Mouse (Mus musculus): ENCODE results near the gene Vps18. TPM values are rescaled to one million over a fixed set of nuclear protein-coding genes. Genes with fewer than 3 reads are reported as not detected.

The Vps18 gene
- polyA plus RNA-seq, 1 experiment from 2014 or later, result 23.8 TPM

DNA sequence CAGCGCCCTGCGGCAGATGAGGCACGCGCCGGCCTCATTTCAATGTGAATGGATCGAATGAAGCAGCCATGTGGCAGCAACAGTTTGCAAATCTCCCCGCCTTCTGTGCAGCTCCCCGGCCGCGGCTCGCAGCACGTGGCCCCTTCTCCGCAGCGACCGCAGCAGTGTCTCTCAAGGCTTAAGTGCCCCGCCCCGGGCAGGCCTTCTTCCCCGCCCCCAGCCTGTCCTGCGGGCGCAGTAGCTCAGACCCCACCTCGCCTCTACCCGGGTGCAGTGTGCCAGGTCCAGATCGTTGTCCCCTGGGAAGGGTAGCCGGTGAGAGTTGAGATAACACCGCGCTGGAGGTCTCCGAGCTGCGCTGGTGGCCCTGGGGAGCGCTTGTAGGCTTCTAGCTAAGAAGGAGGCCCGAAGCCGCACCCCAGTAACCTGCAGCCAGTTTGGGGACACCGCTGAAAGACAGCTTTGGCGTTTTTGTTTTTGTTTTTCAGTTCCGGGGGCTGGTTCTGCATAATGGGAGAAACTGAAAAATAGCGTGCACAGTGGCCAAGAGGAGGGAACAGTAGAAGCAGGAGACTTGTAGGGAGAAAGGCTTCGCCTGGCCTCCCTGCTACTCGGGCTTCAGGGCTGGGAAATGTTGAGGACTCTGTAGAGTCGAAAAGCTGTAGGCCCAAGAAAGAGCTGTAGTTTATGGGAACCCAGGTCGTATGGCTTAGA is 34.2 kb downstream of the Vps18 start:
- WGBS, result 4% methylated on average over 39 of the region's 39 CpGs
- peak overlapping the region; percentile 41 for H3K4me3 ChIP-seq (replicated peaks)
- H3K27me3 ChIP-seq, result peaks cover 84% of the 10 kb centered on the region
- H3K9me3 ChIP-seq, result no peaks in the 10 kb centered on the region
- H3K4me2 ChIP-seq, result peak overlapping the region; percentile 71
- no peak; the same call in 1 of the 2 replicates for ATAC-seq (ENCODE audit: insufficient number of reproducible peaks, insufficient read depth, low FRiP score, low TSS enrichment, low read depth)
- H3K36me3 ChIP-seq, result no peaks in the 10 kb centered on the region
- H3K4me1 ChIP-seq (replicated peaks), result peaks cover 54% of the 10 kb centered on the region
- H3K9ac ChIP-seq (replicated peaks), result peak overlapping the region; percentile 53
- H3K27ac ChIP-seq, result no peak overlapping the region

- Histone ChIP-seq H3K9me3 (no peaks in the 10 kb centered on the region), H3K36me3 (no peaks in the 10 kb centered on the region), H3K9ac (replicated peaks) (no peak overlapping the region), H3K4me2 (peak overlapping the region; percentile 82), H3K4me3 (replicated peaks) (peak overlapping the region; percentile 51), H3K27me3 (peaks cover 97% of the 10 kb centered on the region), H3K27ac (no peak overlapping the region), H3K4me1 (replicated peaks) (peaks cover 55% of the 10 kb centered on the region)
- 3% methylated on average over 30 of the region's 32 CpGs for WGBS
- no peak for ATAC-seq (ENCODE audit: insufficient number of reproducible peaks, insufficient read depth, low FRiP score, low TSS enrichment, low read depth)
Measured at GRCm38 (mm10) chr2:119323866-119324575, 35.5 kb downstream of the Vps18 start.

GRCm38 (mm10) chr2:119324576-119325318 is 36.2 kb downstream of the Vps18 start:
- ATAC-seq (ENCODE audit: insufficient number of reproducible peaks, insufficient read depth, low FRiP score, low TSS enrichment, low read depth), result no peak
- H3K27ac ChIP-seq, result no peak overlapping the region
- under 1% methylated on average over 32 of the region's 32 CpGs for WGBS
- peaks cover 98% of the 10 kb centered on the region for H3K27me3 ChIP-seq
- peak overlapping the region; percentile 51 for H3K4me3 ChIP-seq (replicated peaks)
- H3K9me3 ChIP-seq, result no peaks in the 10 kb centered on the region
- peaks cover 55% of the 10 kb centered on the region for H3K4me1 ChIP-seq (replicated peaks)
- H3K9ac ChIP-seq (replicated peaks), result no peak overlapping the region
- H3K4me2 ChIP-seq, result peak overlapping the region; percentile 82
- H3K36me3 ChIP-seq, result no peaks in the 10 kb centered on the region

- 0 out of 2 replicates have a peak, but pooled peaks have one; percentile 15 for ATAC-seq (ENCODE audit: insufficient number of reproducible peaks, insufficient read depth, low FRiP score, low TSS enrichment, low read depth)
- H3K27me3 ChIP-seq, result peaks cover 100% of the 10 kb centered on the region
- under 1% methylated on average over 33 of the region's 33 CpGs for WGBS
- peaks cover 55% of the 10 kb centered on the region for H3K4me1 ChIP-seq (replicated peaks)
- 0 out of 2 replicates have a peak within 1 kb of the TSS, but pooled peaks have one; percentile 4 for H3K27ac ChIP-seq
- no peaks in the 10 kb centered on the region for H3K9me3 ChIP-seq
- H3K36me3 ChIP-seq, result no peaks in the 10 kb centered on the region
- H3K9ac ChIP-seq (replicated peaks), result peak within 1 kb of the TSS; percentile 57
- peak within 1 kb of the TSS; percentile 82 for H3K4me2 ChIP-seq
- peak within 1 kb of the TSS; percentile 51 for H3K4me3 ChIP-seq (replicated peaks)
Measured at GRCm38 (mm10) chr2:119325568-119326143, 37.1 kb downstream of the Vps18 start, which contains the start of gene Dll4. Dll4 (plus strand) TSS chr2:119325784.

DNA sequence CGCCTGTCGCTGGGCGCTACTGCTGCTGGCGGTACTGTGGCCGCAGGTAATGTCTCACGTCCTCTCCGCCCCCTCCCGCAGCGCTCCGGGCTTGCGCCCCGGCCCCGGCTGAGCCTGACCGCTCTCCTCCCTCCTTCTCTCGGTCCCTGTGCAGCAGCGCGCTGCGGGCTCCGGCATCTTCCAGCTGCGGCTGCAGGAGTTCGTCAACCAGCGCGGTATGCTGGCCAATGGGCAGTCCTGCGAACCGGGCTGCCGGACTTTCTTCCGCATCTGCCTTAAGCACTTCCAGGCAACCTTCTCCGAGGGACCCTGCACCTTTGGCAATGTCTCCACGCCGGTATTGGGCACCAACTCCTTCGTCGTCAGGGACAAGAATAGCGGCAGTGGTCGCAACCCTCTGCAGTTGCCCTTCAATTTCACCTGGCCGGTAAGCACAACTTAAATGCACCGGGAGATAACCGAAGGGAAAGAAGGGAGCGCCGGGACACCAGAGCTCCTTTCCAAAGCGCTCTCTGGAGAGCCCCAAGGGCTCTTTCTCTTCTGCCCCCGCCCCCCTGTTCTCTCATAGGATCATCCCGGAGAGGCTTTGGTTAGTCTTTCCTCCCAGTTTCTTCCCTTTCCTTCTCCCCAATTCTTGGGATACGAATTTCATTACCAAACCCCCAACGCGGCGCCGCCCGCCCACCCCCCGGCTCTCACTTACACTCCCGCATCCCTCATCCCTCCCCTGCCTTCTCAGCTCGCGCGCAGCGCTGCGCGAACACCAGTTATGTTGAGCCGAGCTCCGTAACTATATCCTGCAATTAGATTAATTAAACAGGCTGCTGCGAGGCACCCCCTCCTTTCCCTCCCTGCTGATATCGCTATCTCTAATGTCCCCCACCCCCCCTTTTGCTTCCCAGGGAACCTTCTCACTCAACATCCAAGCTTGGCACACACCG is 37.9 kb downstream of the Vps18 start:
- Histone ChIP-seq H3K4me2 (peak overlapping the region; percentile 82), H3K27ac (0 out of 2 replicates have a peak overlapping the region, but pooled peaks have one; percentile 4), H3K9me3 (no peaks in the 10 kb centered on the region), H3K36me3 (no peaks in the 10 kb centered on the region), H3K9ac (replicated peaks) (peak overlapping the region; percentile 57), H3K27me3 (peaks cover 100% of the 10 kb centered on the region), H3K4me1 (replicated peaks) (peaks cover 55% of the 10 kb centered on the region), H3K4me3 (replicated peaks) (peak overlapping the region; percentile 51)
- no peak for ATAC-seq (ENCODE audit: insufficient number of reproducible peaks, insufficient read depth, low FRiP score, low TSS enrichment, low read depth)
- under 1% methylated on average over 61 of the region's 61 CpGs for WGBS

DNA sequence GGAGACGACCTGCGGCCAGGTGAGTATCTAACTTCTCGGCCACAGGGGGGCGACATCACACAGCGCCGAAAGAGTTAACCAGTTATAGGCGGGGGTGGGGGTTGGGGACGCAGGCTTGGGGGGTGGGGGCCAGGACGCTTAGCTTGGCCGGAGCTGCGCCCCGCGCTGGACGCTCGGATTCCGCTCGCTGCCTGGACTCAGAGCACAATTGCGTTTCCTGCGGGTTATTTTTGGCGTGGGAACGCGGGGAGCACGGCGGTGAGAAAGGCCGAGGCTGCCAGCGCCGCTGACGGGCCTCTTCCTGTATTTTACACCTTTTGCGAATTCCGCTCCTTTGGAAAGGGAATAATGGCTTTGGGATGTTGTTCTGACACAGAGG is 38.6 kb downstream of the Vps18 start:
- peak overlapping the region; percentile 82 for H3K4me2 ChIP-seq
- H3K4me3 ChIP-seq (replicated peaks), result peak overlapping the region; percentile 51
- ATAC-seq (ENCODE audit: insufficient number of reproducible peaks, insufficient read depth, low FRiP score, low TSS enrichment, low read depth), result no peak
- no peaks in the 10 kb centered on the region for H3K9me3 ChIP-seq
- WGBS, result under 1% methylated on average over 30 of the region's 30 CpGs
- H3K27ac ChIP-seq, result no peak overlapping the region
- peaks cover 50% of the 10 kb centered on the region for H3K4me1 ChIP-seq (replicated peaks)
- H3K9ac ChIP-seq (replicated peaks), result peak overlapping the region; percentile 34; the same call in 1 of the 2 replicates
- peaks cover 100% of the 10 kb centered on the region for H3K27me3 ChIP-seq
- no peaks in the 10 kb centered on the region for H3K36me3 ChIP-seq

GRCm38 (mm10) chr2:119327942-119328526 is 39.5 kb downstream of the Vps18 start:
- no peak for ATAC-seq (ENCODE audit: insufficient number of reproducible peaks, insufficient read depth, low FRiP score, low TSS enrichment, low read depth)
- Histone ChIP-seq H3K27ac (no peak overlapping the region), H3K4me2 (peak overlapping the region; percentile 2), H3K27me3 (peaks cover 97% of the 10 kb centered on the region), H3K9ac (replicated peaks) (no peak overlapping the region), H3K36me3 (no peaks in the 10 kb centered on the region), H3K9me3 (no peaks in the 10 kb centered on the region), H3K4me3 (replicated peaks) (peak overlapping the region; percentile 17; the same call in 1 of the 2 replicates), H3K4me1 (replicated peaks) (peaks cover 42% of the 10 kb centered on the region)
- WGBS, result 13% methylated on average over 11 of the region's 11 CpGs

GRCm38 (mm10) chr2:119328546-119328945 is 40.0 kb downstream of the Vps18 start:
- Histone ChIP-seq H3K27me3 (peaks cover 92% of the 10 kb centered on the region), H3K27ac (no peak overlapping the region), H3K36me3 (no peaks in the 10 kb centered on the region), H3K9me3 (no peaks in the 10 kb centered on the region), H3K4me3 (replicated peaks) (no peak overlapping the region), H3K9ac (replicated peaks) (no peak overlapping the region), H3K4me1 (replicated peaks) (peaks cover 42% of the 10 kb centered on the region), H3K4me2 (peak overlapping the region; percentile 4; the same call in 1 of the 2 replicates)
- ATAC-seq (ENCODE audit: insufficient number of reproducible peaks, insufficient read depth, low FRiP score, low TSS enrichment, low read depth), result no peak
- 36% methylated on average over 5 of the region's 5 CpGs for WGBS

DNA sequence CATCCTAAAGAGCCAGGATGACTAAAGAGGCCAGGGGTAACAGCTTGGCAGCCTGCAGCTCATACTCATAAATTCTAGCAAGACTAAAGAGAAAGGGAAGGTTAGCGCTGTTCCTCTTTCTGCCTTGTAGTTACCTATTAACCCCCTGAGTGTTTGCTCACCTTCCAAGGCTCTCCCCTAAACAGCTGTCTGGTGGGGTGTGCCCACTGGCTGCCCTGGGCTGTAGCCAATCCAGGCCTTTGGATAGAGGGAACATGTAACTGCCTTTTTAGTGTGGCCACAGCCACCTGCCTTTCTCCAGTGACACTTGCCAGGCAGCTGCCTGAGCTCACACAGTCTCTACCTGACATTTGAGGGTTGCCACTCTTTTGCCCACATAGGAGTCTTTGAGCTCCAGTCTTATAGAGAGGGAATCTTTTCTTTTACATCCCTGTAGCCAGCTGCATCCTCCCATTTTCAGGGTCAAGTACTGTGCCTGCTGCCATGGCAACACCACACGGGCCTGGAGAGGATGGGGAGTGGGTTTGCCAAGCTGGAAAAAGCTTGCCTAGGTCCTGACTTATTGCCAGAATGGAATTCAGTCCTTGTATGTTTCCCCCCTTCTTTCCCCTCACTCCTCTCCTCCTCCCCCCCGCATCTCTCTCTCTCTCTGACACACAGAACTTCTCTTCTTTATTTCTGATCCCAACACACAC is 40.7 kb downstream of the Vps18 start:
- Histone ChIP-seq H3K9ac (replicated peaks) (no peak overlapping the region), H3K4me3 (replicated peaks) (no peak overlapping the region), H3K4me2 (0 out of 2 replicates have a peak overlapping the region, but pooled peaks have one; percentile 4), H3K4me1 (replicated peaks) (peaks cover 36% of the 10 kb centered on the region), H3K27ac (no peak overlapping the region), H3K36me3 (no peaks in the 10 kb centered on the region), H3K9me3 (no peaks in the 10 kb centered on the region), H3K27me3 (peaks cover 90% of the 10 kb centered on the region)
- 52% methylated on average over 3 of the region's 3 CpGs for WGBS
- no peak for ATAC-seq (ENCODE audit: insufficient number of reproducible peaks, insufficient read depth, low FRiP score, low TSS enrichment, low read depth)

Data from limb, embryonic 12.5 days (tissue).